Mouse (Mus musculus) monocyte, adult 5-6 weeks (primary cell): ENCODE measurements around the gene Slc3a2. TPM values are rescaled to one million over a fixed set of nuclear protein-coding genes. Genes with fewer than 3 reads are reported as not detected.
A peak's percentile ranks its signal among the peaks of the same experiment; 100 is the strongest.

Source experiments
- ATAC-seq: fragments of 153-309, 156-312 bp; replicated peaks from 2 replicates; pipeline ENCODE4 v1.8.0; 2017; ENCODE audit warnings: mild to moderate bottlenecking; ENCODE audit not compliant: low TSS enrichment, insufficient number of reproducible peaks, severe bottlenecking, poor library complexity, low FRiP score
- total RNA-seq: library from RNA; stranded (forward); fragments of 200-1000, 200-491, 200-594 nt; gene quantifications from 3 replicates; pipeline ENCODE4 v1.2.3, GENCODE M21; 2017

The Slc3a2 gene
- 61.4 to 198 TPM (median 77.3 TPM) in 3 replicates for total RNA-seq

DNA sequence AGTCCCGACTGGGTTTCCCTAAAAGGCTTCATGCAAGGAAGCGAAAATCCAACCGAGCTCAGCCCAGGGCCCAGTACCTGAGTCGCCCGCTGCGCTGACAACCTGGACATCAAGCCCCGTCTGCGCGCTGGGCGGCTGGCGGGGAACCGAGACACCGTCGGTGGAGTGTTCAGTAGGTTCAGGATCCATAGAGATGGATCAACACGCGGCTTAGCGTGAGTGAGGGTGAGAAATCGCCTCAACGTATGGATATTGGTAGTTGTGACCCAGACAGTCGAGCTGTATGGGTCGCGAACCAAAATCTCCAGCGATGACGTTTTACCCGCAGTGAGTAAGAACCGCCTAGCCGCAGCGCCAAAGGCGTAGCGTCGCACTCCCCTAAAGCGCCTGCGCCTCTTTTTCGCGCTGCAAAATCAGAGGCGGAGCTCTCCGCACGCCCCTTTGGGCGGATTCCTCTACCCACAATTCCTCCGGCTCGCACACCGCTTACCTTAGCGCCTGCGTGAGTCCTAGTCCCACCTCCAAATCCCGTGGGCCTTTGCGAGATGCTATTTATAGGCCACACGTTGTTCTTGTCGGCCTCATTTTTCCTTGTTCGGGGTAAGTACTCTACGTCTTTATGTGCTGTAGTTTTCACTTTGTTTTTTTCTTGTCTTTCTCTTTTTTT lies at the start of gene Slc3a2:
Gene Slc3a2 (minus strand): TSS at position 463 of the 667 bp plus-strand sequence.
- peak; percentile 93 for ATAC-seq

DNA sequence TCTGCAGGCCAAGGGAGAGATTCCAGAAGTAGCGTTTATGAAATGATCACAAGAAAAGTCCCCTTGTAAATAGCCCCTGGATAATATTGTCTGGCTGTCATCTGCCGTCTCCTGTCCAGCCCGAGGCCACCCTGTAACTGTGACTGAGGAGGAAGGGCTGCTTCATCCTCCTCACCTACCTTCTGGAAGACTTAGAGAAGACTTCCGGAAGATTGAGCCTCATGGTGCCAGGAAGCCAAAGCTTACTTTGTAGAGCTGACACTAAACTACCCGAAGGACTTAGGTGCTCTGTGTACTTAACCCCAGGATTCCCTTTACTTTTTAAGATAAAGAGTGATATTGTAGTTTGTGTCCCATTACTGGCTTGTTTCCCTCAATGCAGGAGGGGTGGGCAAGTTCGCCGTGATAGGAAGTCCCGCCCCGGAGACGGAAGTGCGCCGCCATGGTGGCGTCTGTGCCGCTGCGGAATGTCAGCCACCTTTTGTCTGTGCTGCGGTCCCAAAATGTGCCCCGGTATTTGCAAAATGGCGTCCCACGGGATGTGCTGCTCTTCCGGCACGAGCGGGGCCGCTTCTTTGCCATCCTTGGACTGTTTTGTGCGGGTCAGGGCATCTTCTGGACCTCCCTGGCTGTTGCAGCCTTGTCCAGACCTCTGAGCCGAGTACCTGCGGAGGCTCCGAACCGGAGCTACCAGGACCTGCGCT lies 47.5 kb upstream of the Slc3a2 start, which contains the start of gene Tmem223:
Gene Tmem223 (plus strand): TSS at position 430 of the 704 bp plus-strand sequence.
- peak; percentile 72 for ATAC-seq

DNA sequence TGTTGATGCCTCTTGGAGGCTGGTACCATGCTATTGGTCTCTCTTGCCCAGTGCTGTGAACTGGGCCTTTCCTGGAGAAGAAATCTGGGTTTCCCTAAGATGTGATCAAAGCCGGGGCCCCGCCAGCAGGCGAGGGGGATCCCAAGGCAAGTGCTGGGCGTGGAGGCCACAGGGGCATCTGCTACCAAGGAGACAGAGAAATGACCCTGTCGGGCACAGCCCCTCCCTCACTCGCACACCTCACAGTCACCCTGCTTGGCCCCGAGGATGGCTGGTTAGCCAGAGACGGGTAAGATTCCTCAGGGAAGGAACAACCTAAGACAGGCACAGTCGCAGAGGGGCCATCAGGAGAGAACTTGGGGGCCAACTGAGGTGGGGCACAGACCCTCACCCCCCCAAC lies 42.4 kb upstream of the Slc3a2 start:
- ATAC-seq: no peak

DNA sequence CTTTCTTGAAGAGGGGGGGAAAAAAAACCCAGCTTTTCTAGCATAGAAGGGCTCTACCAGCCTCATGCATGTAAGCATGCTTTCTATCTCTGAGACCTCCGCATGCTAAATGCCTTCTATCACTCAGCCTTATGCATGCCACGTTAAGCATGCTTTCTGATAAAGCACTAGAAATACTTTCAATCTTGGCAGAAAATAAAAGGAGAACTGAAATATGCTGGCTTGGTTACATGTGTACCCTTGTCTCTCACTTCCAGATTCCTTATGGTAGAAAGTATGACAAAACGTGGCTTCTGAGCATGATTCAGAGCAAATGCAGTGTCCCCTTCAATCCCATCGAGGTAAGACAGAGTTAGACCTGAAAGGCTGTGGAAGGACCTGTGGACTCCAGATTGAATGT lies 40.1 kb upstream of the Slc3a2 start:
- ATAC-seq: no peak

DNA sequence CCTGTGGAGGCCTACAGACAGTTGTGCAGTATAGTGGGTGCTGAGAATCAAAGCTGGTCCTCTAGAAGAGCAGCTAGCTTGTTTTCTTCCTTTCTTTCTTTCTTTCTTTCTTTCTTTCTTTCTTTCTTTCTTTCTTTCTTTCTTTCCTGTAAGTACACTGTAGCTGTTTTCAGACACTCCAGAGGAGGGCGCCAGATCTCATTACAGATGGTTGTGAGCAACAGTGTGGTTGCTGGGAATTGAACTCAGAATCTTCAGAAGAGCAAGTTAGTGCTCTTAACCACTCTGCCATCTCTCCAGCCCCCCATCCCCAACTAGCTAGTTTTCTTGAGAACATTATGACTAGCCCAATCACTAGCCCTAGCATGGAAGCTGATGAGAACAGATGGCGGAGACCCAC lies 37.6 kb upstream of the Slc3a2 start:
- no peak for ATAC-seq

DNA sequence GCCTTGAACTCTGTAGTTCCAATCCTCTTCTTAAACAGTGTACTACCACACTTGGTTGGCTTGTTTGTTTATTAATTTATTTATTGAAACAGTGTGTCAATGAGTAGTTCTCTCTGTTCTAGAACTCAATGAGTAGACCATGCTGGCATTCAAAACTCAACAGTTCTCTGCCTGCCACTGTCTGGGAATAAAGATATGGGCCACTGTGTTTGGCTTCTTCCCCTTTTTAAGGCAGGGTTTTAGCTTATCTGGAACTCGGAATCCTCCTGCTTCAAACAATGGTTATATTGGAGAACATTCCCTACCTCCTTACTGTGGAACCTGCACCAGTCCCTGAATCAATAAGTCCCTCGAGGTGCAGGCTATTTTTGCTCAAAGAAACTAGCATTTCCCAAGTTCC lies 35.7 kb upstream of the Slc3a2 start:
- ATAC-seq: no peak

DNA sequence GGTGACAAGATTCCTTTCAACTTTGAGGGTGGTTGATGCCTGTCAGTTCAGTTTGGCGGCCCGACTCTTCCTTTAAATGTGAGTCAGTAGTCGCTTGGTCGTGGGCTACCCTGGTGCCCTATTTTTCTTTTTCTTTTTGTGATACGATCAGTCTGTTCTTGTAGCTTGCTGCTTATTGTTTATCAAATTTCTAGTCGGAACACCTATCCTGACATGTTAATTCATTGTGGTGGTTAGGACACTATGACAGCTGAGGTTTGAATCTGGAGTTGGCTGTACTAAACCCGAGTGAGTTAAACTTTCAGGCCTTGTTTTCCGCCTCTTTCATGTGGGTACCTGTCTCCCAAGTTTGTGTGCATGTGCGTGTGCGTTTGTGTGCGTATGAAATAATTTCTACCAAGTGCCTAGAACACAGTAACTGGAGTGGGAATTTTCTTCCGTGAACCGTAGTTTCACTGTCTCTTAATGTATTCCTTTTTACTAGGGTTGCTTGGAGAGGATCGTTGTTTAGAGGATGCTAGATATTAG lies 34.4 kb upstream of the Slc3a2 start:
- ATAC-seq: no peak

GRCm38 (mm10) chr19:8756635-8757387 lies 33.6 kb upstream of the Slc3a2 start, which contains the start of gene Nxf1:
Nxf1 (plus strand) TSS chr19:8757073.
- peak; percentile 86 for ATAC-seq

GRCm38 (mm10) chr19:8755652-8756051 lies 32.5 kb upstream of the Slc3a2 start:
- no peak for ATAC-seq

DNA sequence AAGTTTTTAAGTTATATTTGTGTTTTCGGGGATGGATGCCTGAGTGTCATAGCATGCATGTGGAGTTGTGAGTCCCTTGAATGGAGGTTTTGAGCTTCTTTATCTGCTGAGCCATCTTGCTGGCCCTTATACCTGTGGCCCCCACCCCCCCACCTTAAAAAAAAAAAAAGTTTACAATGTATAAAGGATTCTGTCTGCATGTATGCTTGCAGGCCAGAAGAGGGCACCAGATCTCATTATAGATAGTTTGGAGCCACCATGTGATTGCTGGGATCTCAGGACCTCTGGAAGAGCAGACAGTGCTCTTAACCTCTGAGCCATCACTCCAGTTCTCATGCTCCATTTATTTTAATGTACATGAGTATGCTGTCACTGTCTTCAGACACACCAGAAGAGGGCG lies 24.2 kb upstream of the Slc3a2 start:
- ATAC-seq: no peak

GRCm38 (mm10) chr19:8745382-8745781 lies 22.2 kb upstream of the Slc3a2 start:
- ATAC-seq: no peak

DNA sequence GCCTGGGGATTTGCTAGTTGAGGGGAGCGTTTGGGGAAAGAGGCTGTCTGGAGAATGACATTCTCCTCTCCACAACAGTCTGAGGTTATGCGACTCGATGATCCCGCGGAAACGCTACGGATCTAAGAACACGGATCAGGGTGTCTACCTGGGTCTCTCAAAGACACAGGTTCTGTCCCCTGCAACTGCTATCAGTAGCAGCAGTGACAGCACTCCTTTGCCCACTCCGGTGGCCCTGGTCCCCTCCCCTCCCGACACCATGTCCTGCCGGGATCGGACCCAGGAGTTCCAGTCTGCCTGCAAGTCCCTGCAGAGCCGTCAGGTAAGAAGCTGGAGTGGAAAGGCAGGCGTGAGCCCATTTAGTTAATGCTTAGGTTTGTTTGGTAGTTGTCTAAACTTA lies 19.0 kb upstream of the Slc3a2 start:
- ATAC-seq: no peak

DNA sequence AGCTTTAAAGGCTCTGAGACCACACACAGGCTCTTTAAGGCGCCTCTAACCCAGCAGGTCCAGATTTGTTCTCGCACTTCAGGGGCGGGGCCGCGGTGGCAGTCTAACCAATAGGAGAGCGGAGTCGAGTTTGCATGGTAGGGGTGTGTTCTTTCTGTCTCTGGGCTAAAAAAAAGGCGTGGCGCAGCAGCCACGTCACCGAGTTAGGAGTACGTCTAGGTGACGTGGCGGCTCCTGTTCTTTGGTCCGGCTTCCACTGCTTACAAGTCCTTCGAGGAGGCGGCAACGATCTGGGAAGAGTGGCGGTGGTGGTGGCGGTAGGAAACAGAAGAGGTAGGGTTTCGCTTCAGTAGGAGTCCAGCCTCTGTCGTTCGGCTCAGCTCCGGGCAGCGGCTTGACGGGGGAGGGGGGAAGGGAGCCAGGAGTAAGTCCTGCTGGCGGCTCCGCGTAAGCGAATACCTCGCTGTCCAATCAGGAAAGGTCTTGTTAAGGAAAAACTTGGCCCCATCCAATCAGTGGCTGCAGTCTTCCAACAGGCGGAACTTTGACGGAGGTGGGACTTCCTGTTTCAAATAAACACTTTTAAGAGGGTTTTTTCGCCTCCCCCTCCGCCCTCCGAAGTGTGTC lies 18.2 kb upstream of the Slc3a2 start, which contains the start of gene Stx5a:
Gene Stx5a (plus strand): TSS at position 171 of the 627 bp plus-strand sequence.
- ATAC-seq: peak; percentile 94

GRCm38 (mm10) chr19:8740603-8741002 lies 17.4 kb upstream of the Slc3a2 start, which contains the start of gene 1700092M07Rik:
1700092M07Rik (plus strand) TSS chr19:8740718.
- no peak for ATAC-seq

DNA sequence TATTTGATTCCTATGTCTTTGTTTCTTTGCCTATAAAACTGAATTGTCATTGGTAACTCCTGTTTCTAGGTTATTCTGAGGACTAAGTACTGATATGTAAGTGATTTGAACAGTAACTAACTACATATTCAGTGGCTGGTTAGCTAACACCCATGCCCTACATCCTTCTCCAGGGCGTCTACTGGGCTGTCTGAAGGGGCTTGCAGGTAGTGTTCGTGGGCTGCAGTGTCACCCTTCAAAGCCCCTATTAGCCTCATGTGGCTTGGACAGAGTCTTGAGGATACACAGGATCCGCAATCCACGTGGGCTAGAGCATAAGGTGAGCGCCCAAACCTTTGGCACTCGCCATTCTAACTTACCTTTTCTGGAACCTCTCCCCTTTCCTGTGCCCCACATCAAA lies 16.5 kb upstream of the Slc3a2 start:
- no peak for ATAC-seq

DNA sequence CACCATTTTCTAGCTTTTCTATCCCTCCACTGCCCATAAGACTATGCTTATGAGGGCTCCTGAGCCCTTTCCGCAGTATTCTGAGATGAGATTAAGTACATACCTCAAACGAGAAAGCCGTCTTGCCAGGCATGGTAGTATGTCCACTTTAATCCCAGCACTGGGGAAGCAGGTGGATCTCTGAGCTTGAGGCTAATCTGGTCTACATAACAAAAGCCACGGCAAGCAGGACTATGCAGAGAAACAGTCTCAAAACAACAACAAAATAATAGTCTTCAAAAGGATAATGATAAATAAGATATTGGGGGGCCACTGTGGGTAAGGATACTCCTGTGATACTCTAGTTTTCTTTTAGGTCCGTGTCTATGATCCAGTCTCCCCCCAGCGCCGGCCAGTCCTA lies 15.7 kb upstream of the Slc3a2 start:
- no peak for ATAC-seq

DNA sequence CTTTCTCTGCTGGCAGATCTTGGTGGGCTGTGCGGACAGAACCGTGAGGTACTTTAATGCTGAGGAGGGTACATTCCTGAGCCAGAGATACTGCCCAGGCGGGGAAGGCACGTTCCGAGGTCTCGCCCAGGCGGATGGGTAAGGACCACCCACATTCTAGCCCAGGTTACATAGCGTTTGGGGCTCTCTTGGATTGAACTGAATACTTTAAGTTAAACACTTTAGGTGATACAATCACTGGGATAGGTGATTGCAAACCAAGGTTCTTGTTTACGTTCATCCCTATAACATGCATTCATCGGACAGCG lies 12.9 kb upstream of the Slc3a2 start:
- 0 out of 2 replicates have a peak, but pooled peaks have one; percentile 7 for ATAC-seq

DNA sequence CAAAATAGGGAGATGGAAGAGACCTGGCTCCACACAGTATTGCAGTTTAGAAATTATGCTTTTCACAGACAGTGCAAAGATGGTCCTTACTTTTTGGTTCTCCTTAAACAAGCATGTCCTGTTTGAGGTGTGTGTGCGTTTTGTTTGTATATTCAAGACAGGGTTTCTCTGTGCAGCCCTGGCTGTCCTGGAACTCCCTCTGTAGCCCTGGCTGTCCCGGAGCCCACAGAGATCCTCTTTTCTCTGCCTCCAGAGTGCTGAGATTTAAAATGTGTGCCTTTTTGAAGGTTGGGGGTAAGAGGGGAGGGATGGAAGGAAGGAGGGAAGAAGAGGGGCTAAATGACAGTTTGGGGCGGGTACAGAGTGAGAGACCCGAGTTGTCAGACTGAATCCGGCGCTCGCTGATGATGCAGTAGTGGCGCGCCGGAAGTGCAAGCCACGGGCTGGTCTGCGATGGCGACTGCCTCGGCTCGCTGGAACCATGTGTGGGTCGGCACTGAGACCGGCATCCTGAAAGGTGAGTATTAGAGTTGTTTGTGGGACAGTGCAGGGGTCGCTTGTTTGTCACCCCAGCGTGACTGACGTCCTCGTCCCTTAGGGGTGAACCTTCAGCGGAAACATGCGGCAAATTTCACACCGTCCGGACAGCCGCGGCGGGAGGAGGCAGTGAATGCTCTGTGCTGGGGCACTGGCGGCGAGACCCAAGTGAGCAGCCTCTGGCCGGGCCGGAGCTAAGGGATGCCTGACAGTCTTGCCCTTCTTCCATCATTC lies 12.4 kb upstream of the Slc3a2 start, which contains the start of gene Wdr74:
Gene Wdr74 (plus strand): TSS at position 439 of the 771 bp plus-strand sequence.
- peak; percentile 90 for ATAC-seq
